11 mouse cellular contexts compared by ENCODE assay signal in the genomic region with DNA sequence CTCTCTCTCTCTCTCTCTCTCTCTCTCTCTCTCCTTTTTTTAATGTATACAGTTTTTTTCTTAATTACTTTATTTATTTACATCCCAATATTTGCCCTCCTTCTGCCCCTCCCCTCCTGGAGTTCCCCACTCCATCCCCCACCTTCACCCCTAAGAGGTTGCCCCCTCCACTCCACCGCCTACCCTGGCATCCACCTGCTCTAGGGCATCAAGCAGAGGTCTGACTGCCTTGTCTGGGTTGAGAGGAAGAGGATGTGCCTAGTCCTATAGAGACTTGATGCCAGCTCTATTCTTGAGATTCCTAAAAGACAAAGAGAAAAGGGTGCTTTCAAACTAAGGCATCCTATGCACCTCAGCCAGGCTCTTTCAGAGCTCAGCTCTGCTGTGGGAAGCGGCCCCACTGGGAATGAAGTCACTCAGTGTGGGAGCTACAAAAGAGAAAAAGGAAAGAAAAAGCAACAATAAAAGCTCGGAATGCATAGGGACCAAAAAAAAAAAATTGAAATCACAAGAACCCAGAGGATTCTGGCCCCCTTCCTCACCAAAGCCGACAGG.
"Had no signal": no experiment of that assay in that cellular context is flagged by ENCODE, and none has a peak within 500 bp of the region (broad histone marks: within the 10 kb centered on the region; RNA-seq: fewer than 3 reads in every experiment).

No protein-coding gene starts in this region.

- H3K4me2 ChIP-seq: kidney, embryonic 15.5 days; limb, embryonic 15.5 days; liver, embryonic 12.5 days; neural tube, embryonic 15.5 days had no signal

- H3K27me3 ChIP-seq: kidney, embryonic 15.5 days; limb, embryonic 15.5 days; liver, embryonic 12.5 days; neural tube, embryonic 15.5 days had no signal

- DNase-seq: kidney, adult 2 months; kidney, postnatal 14 days; right cerebral cortex, postnatal 4 days; spleen, adult 18-20 months; thymus, postnatal 36 days had no signal

- H3K4me3 ChIP-seq: kidney, embryonic 15.5 days; left cerebral cortex, adult 2 months; limb, embryonic 15.5 days; liver, embryonic 12.5 days; myocyte; neural tube, embryonic 15.5 days had no signal

- H3K36me3 ChIP-seq: kidney, embryonic 15.5 days; limb, embryonic 15.5 days; liver, embryonic 12.5 days; neural tube, embryonic 15.5 days had no signal

- H3K27ac ChIP-seq: kidney, embryonic 15.5 days; left cerebral cortex, adult 2 months; limb, embryonic 15.5 days; liver, embryonic 12.5 days; neural tube, embryonic 15.5 days had no signal

- ATAC-seq: liver, embryonic 12.5 days had no signal

- H3K9me3 ChIP-seq: kidney, embryonic 15.5 days; limb, embryonic 15.5 days; liver, embryonic 12.5 days; neural tube, embryonic 15.5 days had no signal

- H3K4me1 ChIP-seq: kidney, embryonic 15.5 days; limb, embryonic 15.5 days; liver, embryonic 12.5 days; neural tube, embryonic 15.5 days had no signal

- H3K9ac ChIP-seq: kidney, embryonic 15.5 days; limb, embryonic 15.5 days; liver, embryonic 12.5 days; neural tube, embryonic 15.5 days had no signal
